Comparison of ENCODE assay signal across 22 mouse cellular contexts in the genomic region with DNA sequence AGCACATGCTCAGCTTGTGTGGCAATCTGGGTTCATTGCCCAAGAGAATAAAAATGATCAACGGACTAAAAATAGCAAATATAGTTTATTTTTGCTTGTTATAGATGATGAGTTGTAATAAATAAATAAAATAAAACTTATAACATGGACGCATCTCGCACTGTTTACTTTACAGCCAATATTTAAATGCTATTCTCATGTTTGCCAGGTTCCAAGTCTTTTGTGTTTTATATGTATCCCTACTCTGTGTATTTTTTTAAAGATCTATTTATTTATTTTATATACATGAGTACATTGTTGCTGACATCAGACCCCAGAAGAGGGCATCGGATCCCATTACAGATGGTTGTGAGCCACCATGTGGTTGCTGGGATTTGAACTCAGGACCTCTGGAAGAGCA. TPM values are rescaled to one million over a fixed set of nuclear protein-coding genes. Genes with fewer than 3 reads are reported as not detected.
A peak's percentile ranks its signal among the peaks of the same experiment; 100 is the strongest.
DNase-seq lines count a peak whose midpoint lies in the region; ATAC-seq and TF ChIP-seq lines count a peak whose summit lies in the region.
"Had no signal": no experiment of that assay in that cellular context is flagged by ENCODE, and none has a peak within 500 bp of the region (broad histone marks: within the 10 kb centered on the region; RNA-seq: fewer than 3 reads in every experiment).

No protein-coding gene starts in this region.

- WGBS in forebrain, embryonic 13.5 days: 79% methylated on average over 4 of the region's 4 CpGs
- WGBS in forebrain, embryonic 10.5 days: 96% methylated on average over 4 of the region's 4 CpGs
- WGBS in hindbrain, embryonic 13.5 days: 75% methylated on average over 4 of the region's 4 CpGs
- WGBS in hindbrain, embryonic 10.5 days: 89% methylated on average over 4 of the region's 4 CpGs
- WGBS in lung, embryonic 14.5 days: 47% methylated on average over 4 of the region's 4 CpGs
- 77% methylated on average over 4 of the region's 4 CpGs for WGBS in midbrain, embryonic 15.5 days
- 75% methylated on average over 4 of the region's 4 CpGs for WGBS in midbrain, embryonic 16.5 days

- H3K36me3 ChIP-seq in forebrain, embryonic 13.5 days (ENCODE audit: poor library complexity, severe bottlenecking): no peaks in the 10 kb centered on the region
- no peaks in the 10 kb centered on the region for H3K36me3 ChIP-seq in forebrain, embryonic 10.5 days (replicated peaks)
- no peaks in the 10 kb centered on the region for H3K36me3 ChIP-seq in hindbrain, embryonic 13.5 days
- H3K36me3 ChIP-seq in hindbrain, embryonic 10.5 days: no peaks in the 10 kb centered on the region
- no peaks in the 10 kb centered on the region for H3K36me3 ChIP-seq in lung, embryonic 14.5 days (ENCODE audit: insufficient read depth)
- H3K36me3 ChIP-seq in midbrain, embryonic 15.5 days (replicated peaks): no peaks in the 10 kb centered on the region
- H3K36me3 ChIP-seq in midbrain, embryonic 16.5 days (ENCODE audit: control insufficient read depth, insufficient read depth, low read length): no peaks in the 10 kb centered on the region
- H3K36me3 ChIP-seq: embryonic facial prominence, embryonic 12.5 days; G1E; heart, embryonic 15.5 days; hindbrain, embryonic 12.5 days had no signal

- no peak for TF ChIP-seq CTCF in lung, embryonic 14.5 days (IDR thresholded peaks at IDR 0.05; ENCODE audit: low read depth)

- H3K27ac ChIP-seq in forebrain, embryonic 13.5 days: peak overlapping the region; percentile 79
- H3K27ac ChIP-seq in forebrain, embryonic 10.5 days: no peak overlapping the region
- H3K27ac ChIP-seq in hindbrain, embryonic 13.5 days: peak overlapping the region; percentile 75
- no peak overlapping the region for H3K27ac ChIP-seq in hindbrain, embryonic 10.5 days
- peak overlapping the region; percentile 79 for H3K27ac ChIP-seq in lung, embryonic 14.5 days (ENCODE audit: low read depth)
- H3K27ac ChIP-seq in midbrain, embryonic 15.5 days: peak overlapping the region; percentile 51; the same call in 1 of the 2 replicates
- no peak overlapping the region for H3K27ac ChIP-seq in midbrain, embryonic 16.5 days (ENCODE audit: low read length)
- H3K27ac ChIP-seq: embryonic facial prominence, embryonic 12.5 days; heart, embryonic 15.5 days; hindbrain, embryonic 12.5 days had no signal

- no peak overlapping the region for H3K4me2 ChIP-seq in forebrain, embryonic 13.5 days
- H3K4me2 ChIP-seq in hindbrain, embryonic 13.5 days: no peak overlapping the region
- H3K4me2 ChIP-seq in lung, embryonic 14.5 days: no peak overlapping the region
- H3K4me2 ChIP-seq in midbrain, embryonic 15.5 days: no peak overlapping the region
- H3K4me2 ChIP-seq in midbrain, embryonic 16.5 days (ENCODE audit: low read length): no peak overlapping the region
- H3K4me2 ChIP-seq: embryonic facial prominence, embryonic 12.5 days; heart, embryonic 11.5 days; heart, embryonic 15.5 days; hindbrain, embryonic 12.5 days had no signal

- no peak for ATAC-seq in forebrain, embryonic 13.5 days
- ATAC-seq in hindbrain, embryonic 13.5 days (ENCODE audit: low FRiP score): no peak
- ATAC-seq in lung, embryonic 14.5 days (ENCODE audit: insufficient read depth): peak; percentile 35
- ATAC-seq in midbrain, embryonic 15.5 days (replicated peaks): no peak
- ATAC-seq in midbrain, embryonic 16.5 days: no peak
- ATAC-seq: CD4-positive, CD25-positive, alpha-beta regulatory T cell, adult 4 months; inflammation-experienced regulatory T-cells, adult 6 months; intestine, postnatal 0 days had no signal

- DNase-seq in forebrain, embryonic 10.5 days (ENCODE audit: extremely low spot score, low spot score): no peak
- DNase-seq in hindbrain, embryonic 10.5 days (ENCODE audit: low spot score): no peak
- DNase-seq in lung, embryonic 14.5 days: no peak
- no peak for DNase-seq in lung, adult 18-20 months
- DNase-seq: adrenal gland, adult 8-10 months; adrenal gland, postnatal 36 days; B cell, adult 2 months; cerebellum, adult 11 months; cerebellum, adult 8-10 months; gastrocnemius, postnatal 36 days had no signal

- no peaks in the 10 kb centered on the region for H3K27me3 ChIP-seq in forebrain, embryonic 13.5 days
- H3K27me3 ChIP-seq in forebrain, embryonic 10.5 days (ENCODE audit: poor library complexity, severe bottlenecking): no peaks in the 10 kb centered on the region
- H3K27me3 ChIP-seq in hindbrain, embryonic 13.5 days: no peaks in the 10 kb centered on the region; the same call in 1 of the 2 replicates
- no peaks in the 10 kb centered on the region for H3K27me3 ChIP-seq in hindbrain, embryonic 10.5 days (ENCODE audit: insufficient read depth, poor library complexity, severe bottlenecking)
- no peaks in the 10 kb centered on the region for H3K27me3 ChIP-seq in lung, embryonic 14.5 days (ENCODE audit: insufficient read depth, low read length)
- H3K27me3 ChIP-seq in midbrain, embryonic 15.5 days (replicated peaks): no peaks in the 10 kb centered on the region
- H3K27me3 ChIP-seq in midbrain, embryonic 16.5 days (ENCODE audit: control insufficient read depth, insufficient read depth, low read depth, low read length): no peaks in the 10 kb centered on the region
- H3K27me3 ChIP-seq: embryonic facial prominence, embryonic 12.5 days; heart, embryonic 15.5 days; hindbrain, embryonic 12.5 days had no signal

- no peak overlapping the region for H3K9ac ChIP-seq in forebrain, embryonic 13.5 days
- H3K9ac ChIP-seq in hindbrain, embryonic 13.5 days: no peak overlapping the region
- no peak overlapping the region for H3K9ac ChIP-seq in lung, embryonic 14.5 days
- no peak overlapping the region for H3K9ac ChIP-seq in midbrain, embryonic 15.5 days
- H3K9ac ChIP-seq in midbrain, embryonic 16.5 days (ENCODE audit: low read depth, low read length): no peak overlapping the region
- H3K9ac ChIP-seq: embryonic facial prominence, embryonic 12.5 days; heart, embryonic 15.5 days; hindbrain, embryonic 12.5 days had no signal

- H3K4me1 ChIP-seq in forebrain, embryonic 13.5 days: peaks cover 42% of the 10 kb centered on the region
- peaks cover 27% of the 10 kb centered on the region for H3K4me1 ChIP-seq in forebrain, embryonic 10.5 days
- peaks cover 33% of the 10 kb centered on the region for H3K4me1 ChIP-seq in hindbrain, embryonic 13.5 days (replicated peaks)
- H3K4me1 ChIP-seq in hindbrain, embryonic 10.5 days (replicated peaks): peaks cover 28% of the 10 kb centered on the region
- no peaks in the 10 kb centered on the region for H3K4me1 ChIP-seq in lung, embryonic 14.5 days (ENCODE audit: insufficient read depth)
- H3K4me1 ChIP-seq in midbrain, embryonic 15.5 days: peaks cover 14% of the 10 kb centered on the region
- H3K4me1 ChIP-seq in midbrain, embryonic 16.5 days (ENCODE audit: control insufficient read depth, insufficient read depth, low read length): peaks cover 14% of the 10 kb centered on the region

- no peak overlapping the region for H3K4me3 ChIP-seq in forebrain, embryonic 13.5 days
- no peak overlapping the region for H3K4me3 ChIP-seq in forebrain, embryonic 10.5 days
- no peak overlapping the region for H3K4me3 ChIP-seq in hindbrain, embryonic 13.5 days
- H3K4me3 ChIP-seq in hindbrain, embryonic 10.5 days: no peak overlapping the region
- no peak overlapping the region for H3K4me3 ChIP-seq in lung, embryonic 14.5 days (ENCODE audit: low read depth, low read length)
- no peak overlapping the region for H3K4me3 ChIP-seq in midbrain, embryonic 15.5 days
- no peak overlapping the region for H3K4me3 ChIP-seq in midbrain, embryonic 16.5 days (ENCODE audit: low read depth, low read length)
- H3K4me3 ChIP-seq: embryonic facial prominence, embryonic 12.5 days; heart, embryonic 15.5 days; hindbrain, embryonic 12.5 days had no signal

- H3K9me3 ChIP-seq in forebrain, embryonic 13.5 days (replicated peaks): no peaks in the 10 kb centered on the region
- H3K9me3 ChIP-seq in forebrain, embryonic 10.5 days: no peaks in the 10 kb centered on the region
- no peaks in the 10 kb centered on the region for H3K9me3 ChIP-seq in hindbrain, embryonic 13.5 days
- H3K9me3 ChIP-seq in hindbrain, embryonic 10.5 days: no peaks in the 10 kb centered on the region
- no peaks in the 10 kb centered on the region for H3K9me3 ChIP-seq in lung, embryonic 14.5 days (ENCODE audit: low read depth, low read length)
- no peaks in the 10 kb centered on the region for H3K9me3 ChIP-seq in midbrain, embryonic 15.5 days
- no peaks in the 10 kb centered on the region for H3K9me3 ChIP-seq in midbrain, embryonic 16.5 days (replicated peaks; ENCODE audit: control insufficient read depth, low read length, poor library complexity, severe bottlenecking)
- H3K9me3 ChIP-seq: embryonic facial prominence, embryonic 12.5 days; G1E; heart, embryonic 15.5 days; hindbrain, embryonic 12.5 days had no signal

RNA-seq across cellular contexts. Expression of gene Wdr66, which starts 25.8 kb away (rescaled TPM):
- polyA plus RNA-seq in forebrain, embryonic 13.5 days (2015; fragmentation: Nextera tagmentation; extraction: Ambion mirVana): 1.5 and 2.1 TPM in 2 replicates
- polyA plus RNA-seq in forebrain, embryonic 10.5 days (2016; fragmentation: Nextera tagmentation; extraction: Ambion mirVana): 1.4 and 1.5 TPM in 2 replicates
- polyA plus RNA-seq in hindbrain, embryonic 13.5 days (2015; fragmentation: Nextera tagmentation; extraction: Ambion mirVana): 1.9 and 2.4 TPM in 2 replicates
- polyA plus RNA-seq in hindbrain, embryonic 10.5 days (2016; fragmentation: Nextera tagmentation; extraction: Ambion mirVana): 7.0 and 8.1 TPM in 2 replicates
- 0.57 and 0.78 TPM in 2 replicates for polyA plus RNA-seq in lung, embryonic 14.5 days (2014; fragmentation: Nextera tagmentation; extraction: Ambion mirVana)
- 1.3 and 1.5 TPM in 2 replicates for polyA plus RNA-seq in midbrain, embryonic 15.5 days (2015; fragmentation: Nextera tagmentation; extraction: Ambion mirVana)
- polyA plus RNA-seq in midbrain, embryonic 16.5 days (2015; fragmentation: Nextera tagmentation; extraction: Ambion mirVana): 0.94 and 1.7 TPM in 2 replicates
- polyA plus RNA-seq: G1E had no signal

Comparison
In these comparisons a context has a peak if more than half of its experiments do, and no peak if none do; other contexts are left out.
1. H3K27ac ChIP-seq: peak in forebrain, embryonic 13.5 days (single experiment), hindbrain, embryonic 13.5 days (single experiment), lung, embryonic 14.5 days (single experiment) and midbrain, embryonic 15.5 days (single experiment); none in forebrain, embryonic 10.5 days (single experiment), hindbrain, embryonic 10.5 days (single experiment) and midbrain, embryonic 16.5 days (single experiment).